Mouse (Mus musculus) liver, adult 2 months (tissue): ENCODE measurements at regions not wholly inside any gene's neighbourhood (a gene's known extent, or its start where the extent isn't known, plus 50 kb on each side); places are given as distances from the start of the nearest gene placed in this dataset.
"Not testable (repeated sequence)": the region's sequence is repeated elsewhere in the genome, so short reads cannot be mapped to it uniquely, and the experiment has no call there.

Experiments used
- CTCF ChIP-seq: fragments of 200-500 bp; IDR thresholded peaks from 2 replicates; pipeline ENCODE4 v1.5.1; 2011; ENCODE audit warnings: low read depth, low read length, control low read depth
- POLR2A ChIP-seq: fragments of 200-500 bp; IDR thresholded peaks from 2 replicates; pipeline ENCODE4 v1.6.1; 2011; ENCODE audit warnings: low read length, control low read depth; ENCODE audit not compliant: insufficient read depth; ENCODE audit errors: extremely low read depth

DNA sequence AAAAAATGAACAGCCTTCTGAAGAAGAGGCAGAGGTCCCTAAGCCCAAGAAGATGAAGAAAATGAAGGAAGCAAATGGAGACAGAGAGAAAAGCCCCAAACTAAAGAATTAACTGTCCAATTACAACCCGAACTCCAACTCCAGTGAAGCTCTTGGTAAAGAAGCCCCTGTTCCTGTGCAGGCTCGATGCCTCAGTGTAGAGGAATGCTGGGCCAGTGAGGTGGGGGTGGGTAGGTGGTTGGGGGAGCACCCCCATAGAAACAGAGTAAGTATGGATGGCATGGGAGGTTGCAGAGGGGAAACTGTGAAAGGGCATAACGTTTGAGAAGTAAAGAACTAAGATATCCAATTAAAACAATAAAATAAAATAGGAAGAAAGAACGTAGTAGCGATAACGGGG is 68.8 kb downstream of the Hsp90b1 start:
- not testable (repeated sequence) for TF ChIP-seq CTCF, POLR2A
